Mouse (Mus musculus): Measurements from ENCODE around the gene Fam214a. TPM values are rescaled to one million over a fixed set of nuclear protein-coding genes. Genes with fewer than 3 reads are reported as not detected.

The Fam214a gene
- 10 to 100 TPM; 45.3 to 52.1 TPM for total RNA-seq (2021)

- DNase-seq (ENCODE audit: extremely low spot score in 1 of 2, low spot score in 1 of 2) = peak; percentile 89 to 94
These were observed at the start of gene Fam214a for GRCm38 (mm10) chr9:74952756-74953247. TSS of gene Fam214a (plus strand) at chr9:74952884.

GRCm38 (mm10) chr9:74904866-74905508 lies 47.7 kb upstream of the Fam214a start:
- peak; percentile 27 to 83 for DNase-seq (ENCODE audit: extremely low spot score in 1 of 2, low spot score in 1 of 2)

GRCm38 (mm10) chr9:74906951-74907350 lies 45.7 kb upstream of the Fam214a start:
- no peak for DNase-seq (ENCODE audit: extremely low spot score in 1 of 2, low spot score in 1 of 2)

- no peak for DNase-seq (ENCODE audit: extremely low spot score in 1 of 2, low spot score in 1 of 2)
These were observed 43.4 kb upstream of the Fam214a start for GRCm38 (mm10) chr9:74909245-74909644.

GRCm38 (mm10) chr9:74910226-74910759 lies 42.4 kb upstream of the Fam214a start:
- no peak for DNase-seq (ENCODE audit: extremely low spot score in 1 of 2, low spot score in 1 of 2)

GRCm38 (mm10) chr9:74911430-74911829 lies 41.3 kb upstream of the Fam214a start:
- no peak for DNase-seq (ENCODE audit: extremely low spot score in 1 of 2, low spot score in 1 of 2)

- no peak for DNase-seq (ENCODE audit: extremely low spot score in 1 of 2, low spot score in 1 of 2)
These were observed 40.8 kb upstream of the Fam214a start for GRCm38 (mm10) chr9:74911919-74912318.

- no peak for DNase-seq (ENCODE audit: extremely low spot score in 1 of 2, low spot score in 1 of 2)
These were observed 39.9 kb upstream of the Fam214a start for GRCm38 (mm10) chr9:74912619-74913376.

GRCm38 (mm10) chr9:74915611-74916010 lies 37.1 kb upstream of the Fam214a start:
- no peak for DNase-seq (ENCODE audit: extremely low spot score in 1 of 2, low spot score in 1 of 2)

GRCm38 (mm10) chr9:74920450-74920849 lies 32.2 kb upstream of the Fam214a start:
- no peak for DNase-seq (ENCODE audit: extremely low spot score in 1 of 2, low spot score in 1 of 2)

- no peak for DNase-seq (ENCODE audit: extremely low spot score in 1 of 2, low spot score in 1 of 2)
These were observed 31.3 kb upstream of the Fam214a start for GRCm38 (mm10) chr9:74921422-74921821.

GRCm38 (mm10) chr9:74922884-74923283 lies 29.8 kb upstream of the Fam214a start:
- no peak for DNase-seq (ENCODE audit: extremely low spot score in 1 of 2, low spot score in 1 of 2)

GRCm38 (mm10) chr9:74923291-74923977 lies 29.2 kb upstream of the Fam214a start:
- DNase-seq (ENCODE audit: extremely low spot score in 1 of 2, low spot score in 1 of 2) = no peak

GRCm38 (mm10) chr9:74925220-74925769 lies 27.4 kb upstream of the Fam214a start:
- no peak for DNase-seq (ENCODE audit: extremely low spot score in 1 of 2, low spot score in 1 of 2)

GRCm38 (mm10) chr9:74929981-74930423 lies 22.7 kb upstream of the Fam214a start:
- no peak for DNase-seq (ENCODE audit: extremely low spot score in 1 of 2, low spot score in 1 of 2)

GRCm38 (mm10) chr9:74930653-74931052 lies 22.0 kb upstream of the Fam214a start:
- DNase-seq (ENCODE audit: extremely low spot score in 1 of 2, low spot score in 1 of 2) = no peak

- no peak for DNase-seq (ENCODE audit: extremely low spot score in 1 of 2, low spot score in 1 of 2)
These were observed 17.4 kb upstream of the Fam214a start for GRCm38 (mm10) chr9:74935289-74935688.

GRCm38 (mm10) chr9:74937761-74938160 lies 14.9 kb upstream of the Fam214a start:
- no peak for DNase-seq (ENCODE audit: extremely low spot score in 1 of 2, low spot score in 1 of 2)

GRCm38 (mm10) chr9:74938670-74939534 lies 13.8 kb upstream of the Fam214a start:
- no peak for DNase-seq (ENCODE audit: extremely low spot score in 1 of 2, low spot score in 1 of 2)

Measured in layer of hippocampus, postnatal 25 days (tissue).